Mouse (Mus musculus): Measurements from ENCODE around the gene Slc9a3r2.
"Not testable (repeated sequence)": the region's sequence is repeated elsewhere in the genome, so short reads cannot be mapped to it uniquely, and the experiment has no call there.

Gene Slc9a3r2

GRCm38 (mm10) chr17:24667011-24667410 lies 16.9 kb upstream of the Slc9a3r2 start:
- not testable (repeated sequence) for DNase-seq (ENCODE audit: low spot score)

- DNase-seq (ENCODE audit: low spot score) = no peak
Measured at GRCm38 (mm10) chr17:24658017-24658758, 8.1 kb upstream of the Slc9a3r2 start, which contains the start of gene Npw. Npw (minus strand) TSS chr17:24658457.

- DNase-seq (ENCODE audit: low spot score) = no peak
Measured at GRCm38 (mm10) chr17:24654969-24655368, 4.8 kb upstream of the Slc9a3r2 start.

DNA sequence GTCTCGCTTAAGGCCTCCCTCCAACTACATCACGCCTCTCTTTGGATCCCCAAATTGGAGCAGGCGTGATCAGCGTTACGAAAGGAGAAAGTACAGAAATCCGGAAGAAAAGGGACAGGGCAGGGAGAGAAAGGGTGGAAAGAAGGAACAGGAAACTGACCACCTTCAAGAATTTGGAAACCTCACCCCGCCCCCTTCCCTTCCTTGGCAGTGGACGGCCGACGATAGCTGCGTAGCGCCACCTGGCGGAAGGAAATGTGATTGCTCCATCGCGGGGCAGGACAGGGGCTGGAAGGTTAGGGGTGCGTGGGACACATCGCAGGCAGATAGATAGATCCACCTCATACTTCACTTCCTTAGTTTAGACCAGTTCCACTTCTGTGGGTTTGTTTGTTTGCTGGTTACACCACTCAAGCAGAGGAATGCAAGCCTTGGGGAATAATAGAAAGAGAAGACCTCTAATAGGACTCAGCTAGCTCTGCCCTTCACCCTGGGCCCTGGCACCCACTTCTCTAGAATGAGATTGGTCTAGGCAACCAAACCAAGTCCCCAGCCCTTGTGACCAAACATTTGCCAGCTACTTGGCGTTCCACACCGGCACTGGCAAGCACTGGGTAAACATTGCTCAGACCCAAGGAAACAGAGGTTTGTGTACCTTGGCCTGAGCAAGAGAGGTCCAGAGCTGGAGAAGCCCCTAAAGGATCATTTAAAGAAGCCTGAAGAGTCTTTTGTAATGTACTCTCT lies 4.0 kb upstream of the Slc9a3r2 start:
- DNase-seq (ENCODE audit: low spot score) = no peak

DNA sequence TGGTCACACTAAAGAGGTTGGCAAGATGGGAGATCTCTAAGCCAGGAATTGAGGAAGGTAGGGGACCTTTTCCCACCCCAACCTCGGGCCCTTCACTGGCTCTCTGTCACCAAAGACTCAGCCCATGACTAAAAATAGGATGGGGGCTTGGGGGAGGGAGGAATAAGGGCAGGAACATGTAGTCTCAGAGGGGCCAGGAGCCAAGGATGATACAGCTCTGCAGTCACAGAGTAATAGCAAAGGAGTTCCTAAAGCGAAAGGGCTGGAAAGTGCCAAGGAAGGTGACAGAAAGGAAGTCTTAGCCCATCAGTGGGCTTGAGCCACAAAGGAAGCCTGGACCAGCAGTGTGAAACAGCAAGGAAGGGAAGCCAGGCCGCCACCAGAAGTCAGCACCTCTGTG lies 1.7 kb upstream of the Slc9a3r2 start:
- DNase-seq (ENCODE audit: low spot score) = no peak

GRCm38 (mm10) chr17:24650766-24651165 lies 639 bp upstream of the Slc9a3r2 start:
- DNase-seq (ENCODE audit: low spot score) = no peak

DNA sequence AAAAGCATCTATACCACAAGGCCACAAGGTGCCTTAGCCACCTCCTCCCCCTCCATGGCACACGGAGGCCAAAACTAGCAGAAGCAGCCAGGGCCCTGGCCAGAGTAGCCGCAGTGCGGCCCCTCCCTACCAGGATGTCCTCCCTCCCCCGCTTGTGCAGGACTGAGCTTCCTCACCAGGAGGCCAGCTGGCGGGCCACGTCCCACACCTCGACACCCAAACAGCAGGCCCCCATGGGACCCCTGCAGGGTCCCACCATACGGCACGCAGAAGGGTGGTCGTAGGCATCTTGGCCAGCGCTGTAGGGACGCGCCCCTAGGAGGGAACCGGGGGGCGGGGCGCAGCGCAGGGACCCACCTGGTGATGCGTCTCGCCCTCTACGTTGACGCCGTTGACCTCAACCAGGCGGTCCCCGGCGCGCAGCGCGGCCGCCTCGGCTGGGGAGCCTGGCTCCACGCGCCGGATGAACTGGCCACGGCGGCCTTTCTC lies 502 bp downstream of the Slc9a3r2 start:
- no peak for DNase-seq (ENCODE audit: low spot score)

- no peak for DNase-seq (ENCODE audit: low spot score)
Measured at GRCm38 (mm10) chr17:24648731-24649377, 1.3 kb downstream of the Slc9a3r2 start.

DNA sequence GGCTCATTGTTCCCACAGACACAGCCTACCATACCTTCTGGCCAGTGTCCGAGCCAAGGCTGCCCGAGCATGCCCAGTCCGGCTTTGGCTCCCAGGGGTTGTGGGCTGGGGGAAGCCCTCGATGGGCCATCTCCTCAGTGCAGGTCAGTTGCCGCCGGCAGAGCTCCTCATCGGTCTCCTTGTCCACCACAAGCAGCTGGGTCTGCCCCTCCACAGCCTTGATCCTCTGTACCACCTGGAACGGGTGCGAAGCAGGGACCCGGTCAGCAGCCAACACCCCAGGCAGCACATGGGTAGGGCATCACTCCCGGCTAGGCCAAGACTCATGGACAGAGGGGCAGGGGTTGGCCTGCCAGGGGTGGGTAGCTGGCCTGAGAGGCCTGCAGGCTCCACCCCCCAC lies 2.6 kb downstream of the Slc9a3r2 start:
- no peak for DNase-seq (ENCODE audit: low spot score)

GRCm38 (mm10) chr17:24646381-24646780 lies 3.7 kb downstream of the Slc9a3r2 start:
- DNase-seq (ENCODE audit: low spot score) = no peak

- DNase-seq (ENCODE audit: low spot score) = no peak
Measured at GRCm38 (mm10) chr17:24645916-24646315, 4.2 kb downstream of the Slc9a3r2 start.

- no peak for DNase-seq (ENCODE audit: low spot score)
Measured at GRCm38 (mm10) chr17:24644875-24645721, 5.0 kb downstream of the Slc9a3r2 start.

GRCm38 (mm10) chr17:24644030-24644715 lies 6.0 kb downstream of the Slc9a3r2 start:
- no peak for DNase-seq (ENCODE audit: low spot score)

- DNase-seq (ENCODE audit: low spot score) = no peak
Measured at GRCm38 (mm10) chr17:24642791-24643343, 7.3 kb downstream of the Slc9a3r2 start.

DNA sequence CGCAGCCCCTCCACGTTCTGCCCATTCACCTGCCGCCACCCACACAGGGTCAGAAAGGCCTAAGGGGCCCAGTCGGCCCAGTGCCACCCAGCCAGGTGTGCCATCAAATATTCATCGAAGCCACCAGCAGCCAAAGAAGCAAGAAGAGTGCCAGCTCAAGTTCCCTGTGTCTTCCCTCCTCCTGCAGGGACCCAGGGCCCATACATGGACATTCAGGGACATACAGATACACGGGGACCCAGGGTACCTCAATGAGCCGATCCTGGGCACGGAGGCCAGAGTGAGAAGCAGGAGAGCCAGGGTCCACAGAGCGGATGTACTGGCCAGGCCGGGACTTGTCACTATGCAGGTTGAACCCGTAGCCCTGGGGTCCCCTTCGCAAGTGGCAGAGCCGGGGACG lies 8.2 kb downstream of the Slc9a3r2 start:
- no peak for DNase-seq (ENCODE audit: low spot score)

- DNase-seq (ENCODE audit: low spot score) = no peak
Measured at GRCm38 (mm10) chr17:24640581-24640980, 9.5 kb downstream of the Slc9a3r2 start.

GRCm38 (mm10) chr17:24640119-24640518 lies 10.0 kb downstream of the Slc9a3r2 start:
- no peak for DNase-seq (ENCODE audit: low spot score)

- no peak for DNase-seq (ENCODE audit: low spot score)
Measured at GRCm38 (mm10) chr17:24639571-24639988, 10.5 kb downstream of the Slc9a3r2 start.

GRCm38 (mm10) chr17:24638840-24639239 lies 11.3 kb downstream of the Slc9a3r2 start:
- DNase-seq (ENCODE audit: low spot score) = peak; percentile 66

GRCm38 (mm10) chr17:24638214-24638613 lies 11.9 kb downstream of the Slc9a3r2 start:
- DNase-seq (ENCODE audit: low spot score) = no peak
